In genomic region chr5:147721438-147721837, GRCm38 (mm10) we compare ENCODE assay signal across 10 mouse cellular contexts. TPM values are rescaled to one million over a fixed set of nuclear protein-coding genes. Genes with fewer than 3 reads are reported as not detected.
DNase-seq lines count a peak whose midpoint lies in the region; ATAC-seq and TF ChIP-seq lines count a peak whose summit lies in the region.
"Had no signal": no experiment of that assay in that cellular context is flagged by ENCODE, and none has a peak within 500 bp of the region (broad histone marks: within the 10 kb centered on the region; RNA-seq: fewer than 3 reads in every experiment).

No protein-coding gene starts in this region.

- H3K4me1 ChIP-seq in G1E (ENCODE audit: insufficient read depth, low read depth, low read length) = no peaks in the 10 kb centered on the region
- peaks cover 27% of the 10 kb centered on the region for H3K4me1 ChIP-seq in heart, embryonic 15.5 days (replicated peaks)
- peaks cover 11% of the 10 kb centered on the region; the same call in 1 of the 2 replicates for H3K4me1 ChIP-seq in liver, embryonic 11.5 days (replicated peaks; ENCODE audit: control insufficient read depth, insufficient read depth, low read length)

- no peak overlapping the region for H3K4me3 ChIP-seq in G1E (ENCODE audit: low read depth, low read length)
- 0 out of 2 replicates have a peak overlapping the region, but pooled peaks have one; percentile 23 for H3K4me3 ChIP-seq in heart, embryonic 15.5 days
- H3K4me3 ChIP-seq in liver, embryonic 11.5 days (ENCODE audit: low read depth, low read length) = no peak overlapping the region
- H3K4me3 ChIP-seq: midbrain, embryonic 13.5 days had no signal

- 29% methylated on average over 8 of the region's 8 CpGs for WGBS in heart, embryonic 15.5 days
- 17% methylated on average over 8 of the region's 8 CpGs for WGBS in liver, embryonic 11.5 days

- DNase-seq in embryo, embryonic 10.5 days (ENCODE audit: low spot score) = peak; percentile 32
- DNase-seq in embryo, embryonic 9.5 days (ENCODE audit: extremely low spot score) = no peak
- DNase-seq in G1E (ENCODE audit: low spot score) = no peak
- no peak for DNase-seq in liver, embryonic 11.5 days (ENCODE audit: low spot score)
- DNase-seq in thymus, postnatal 0 days (ENCODE audit: low spot score) = no peak
- no peak for DNase-seq in MN1 (ENCODE audit: low spot score)
- DNase-seq: cerebellum, postnatal 14 days had no signal

- peaks cover 44% of the 10 kb centered on the region for H3K27me3 ChIP-seq in G1E (ENCODE audit: insufficient read depth, low read length)
- peaks cover 52% of the 10 kb centered on the region for H3K27me3 ChIP-seq in heart, embryonic 15.5 days
- peaks cover 62% of the 10 kb centered on the region for H3K27me3 ChIP-seq in liver, embryonic 11.5 days (replicated peaks; ENCODE audit: control insufficient read depth, insufficient read depth, low read length)

- peaks cover 16% of the 10 kb centered on the region for H3K9me3 ChIP-seq in G1E (replicated peaks)
- H3K9me3 ChIP-seq in heart, embryonic 15.5 days (replicated peaks) = no peaks in the 10 kb centered on the region
- no peaks in the 10 kb centered on the region for H3K9me3 ChIP-seq in liver, embryonic 11.5 days (ENCODE audit: control insufficient read depth, low read length)
- H3K9me3 ChIP-seq: midbrain, embryonic 13.5 days had no signal

- peak overlapping the region; percentile 33 for H3K4me2 ChIP-seq in heart, embryonic 15.5 days
- peak overlapping the region; percentile 6; the same call in 1 of the 2 replicates for H3K4me2 ChIP-seq in liver, embryonic 11.5 days
- H3K4me2 ChIP-seq: midbrain, embryonic 13.5 days had no signal

- ATAC-seq in G1E (ENCODE audit: extremely low read depth, insufficient number of reproducible peaks, low FRiP score, poor library complexity, severe bottlenecking) = peak; percentile 25; the same call in 1 of the 2 replicates
- ATAC-seq in heart, embryonic 15.5 days (replicated peaks; ENCODE audit: insufficient number of reproducible peaks, insufficient read depth, low FRiP score, low read depth) = 0 out of 2 replicates have a peak, but pooled peaks have one; percentile 24
- peak; percentile 59 for ATAC-seq in liver, embryonic 11.5 days (replicated peaks; ENCODE audit: low FRiP score)
- no peak for ATAC-seq in monocyte, adult 5-6 weeks (replicated peaks; ENCODE audit: insufficient number of reproducible peaks, low FRiP score, low TSS enrichment, poor library complexity, severe bottlenecking)
- ATAC-seq: midbrain, embryonic 13.5 days had no signal

- no peak overlapping the region for H3K9ac ChIP-seq in heart, embryonic 15.5 days
- H3K9ac ChIP-seq in liver, embryonic 11.5 days (ENCODE audit: low read depth, low read length) = no peak overlapping the region
- H3K9ac ChIP-seq: midbrain, embryonic 13.5 days had no signal

- no peak for TF ChIP-seq CTCF in G1E (IDR thresholded peaks at IDR 0.05; ENCODE audit: low read depth, low read length)

- no peaks in the 10 kb centered on the region for H3K36me3 ChIP-seq in G1E (replicated peaks)
- no peaks in the 10 kb centered on the region for H3K36me3 ChIP-seq in heart, embryonic 15.5 days
- H3K36me3 ChIP-seq in liver, embryonic 11.5 days (ENCODE audit: control insufficient read depth, insufficient read depth, low read length) = no peaks in the 10 kb centered on the region
- H3K36me3 ChIP-seq: midbrain, embryonic 13.5 days had no signal

- 0 out of 2 replicates have a peak overlapping the region, but pooled peaks have one; percentile 2 for H3K27ac ChIP-seq in heart, embryonic 15.5 days
- no peak overlapping the region for H3K27ac ChIP-seq in liver, embryonic 11.5 days (ENCODE audit: low read depth, low read length)
- H3K27ac ChIP-seq: midbrain, embryonic 13.5 days had no signal

RNA-seq across cellular contexts. Expression of gene Flt1, which starts 4.4 kb away (rescaled TPM):
- total RNA-seq in G1E (2014; fragmentation: Nextera tagmentation) = 0.15 TPM in 1 of 2 replicates, not detected in the other
- 0.06 and 0.33 TPM in 2 replicates for total RNA-seq in G1E (2017)
- polyA plus RNA-seq in G1E (2012) = 0.03 and 0.04 TPM in 2 replicates
- 22.3 and 24.0 TPM in 2 replicates for polyA plus RNA-seq in heart, embryonic 15.5 days (2015; fragmentation: Nextera tagmentation; extraction: Ambion mirVana)
- polyA plus RNA-seq in liver, embryonic 11.5 days (2014; fragmentation: Nextera tagmentation; extraction: Ambion mirVana) = 11.2 and 11.5 TPM in 2 replicates
- polyA plus RNA-seq in thymus, postnatal 0 days (2015; fragmentation: Nextera tagmentation; extraction: Ambion mirVana) = 2.0 and 2.9 TPM in 2 replicates
- total RNA-seq in monocyte, adult 5-6 weeks (2017) = 15.4 to 20.2 TPM (median 18.7 TPM) in 3 replicates
